Mouse (Mus musculus) kidney, adult 2 months (tissue): ENCODE data around the gene Cep95.

Experiments used
- CTCF ChIP-seq: fragments of 200-500 bp; conservative IDR thresholded peaks from 2 replicates; pipeline ENCODE4 v1.5.1; 2011; ENCODE audit warnings: low read depth, mild to moderate bottlenecking, control low read depth, low read length, moderate library complexity, mixed read lengths; ENCODE audit not compliant: insufficient read depth, insufficient read length
- POLR2A ChIP-seq: fragments of 200-500 bp; IDR thresholded peaks from one replicate; pipeline ENCODE4 v1.6.1; 2011; ENCODE audit warnings: low read depth, low read length, control low read depth

GRCm38 (mm10) chr11:106759028-106759427 lies 30.0 kb upstream of the Cep95 start:
- TF ChIP-seq CTCF: no peak
- TF ChIP-seq POLR2A: no peak
